Mouse (Mus musculus): ENCODE measurements around the gene Pth2r.

Pth2r gene

DNA sequence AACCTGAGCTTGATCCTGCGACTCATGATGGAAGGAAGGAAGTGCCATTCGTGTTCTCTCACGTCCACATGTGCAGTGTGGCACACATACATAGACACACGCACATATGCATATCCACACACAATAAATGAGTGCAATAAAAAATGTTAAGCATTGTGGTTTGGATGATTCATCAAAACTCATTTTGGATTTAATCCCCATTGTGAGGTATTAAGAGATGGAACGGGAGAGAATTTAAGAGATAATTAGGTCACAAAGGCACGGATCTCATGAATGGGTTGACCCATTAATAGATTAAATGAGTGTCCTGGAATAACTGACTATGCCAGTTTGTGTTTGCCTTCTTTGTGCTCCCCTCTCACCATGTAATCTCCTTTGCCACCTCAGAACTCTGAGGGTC lies at the start of gene Pth2r:
Pth2r (plus strand) TSS at position 301 of the 400 bp plus-strand sequence.
- DNase-seq (ENCODE audit: low read depth, low spot score): no peak

DNA sequence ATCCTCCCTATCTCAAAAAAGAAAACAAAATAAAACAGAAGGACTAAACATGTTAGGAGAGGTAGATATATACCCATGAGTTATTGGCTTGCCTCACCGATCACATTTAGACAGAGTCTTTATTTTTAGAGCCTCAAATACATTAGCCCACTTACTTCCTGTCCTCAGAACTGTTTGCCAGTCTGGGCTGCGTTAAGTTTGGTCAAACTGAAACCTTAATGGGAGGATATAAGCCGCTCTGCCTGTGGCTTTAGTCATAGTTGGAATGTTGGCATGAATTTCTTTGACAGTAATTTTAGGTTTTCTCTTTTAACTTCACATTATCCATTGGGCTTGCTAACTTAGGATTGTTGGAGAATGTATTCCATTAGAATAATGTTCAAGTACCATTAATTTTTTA lies 44.1 kb upstream of the Pth2r start:
- DNase-seq (ENCODE audit: low read depth, low spot score): peak; percentile 45

DNA sequence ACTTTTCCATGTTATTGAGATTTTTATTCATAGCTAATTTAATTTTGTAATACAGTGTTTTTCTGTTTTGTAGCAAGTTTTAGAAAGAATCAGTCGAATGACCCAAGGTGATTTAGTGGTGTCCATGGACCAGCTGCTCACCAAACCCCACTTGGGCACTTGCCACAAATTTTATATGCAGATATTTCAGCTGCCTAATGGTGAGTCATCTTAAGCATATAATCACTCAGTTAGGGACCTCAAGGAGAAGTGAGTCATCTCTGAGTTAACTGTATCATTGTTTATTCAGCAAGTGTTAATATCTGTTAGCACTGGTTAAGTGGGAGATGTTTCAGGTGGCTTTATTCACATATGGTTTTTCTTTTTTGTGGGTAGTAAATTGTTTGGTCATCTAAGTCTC lies 36.2 kb upstream of the Pth2r start:
- no peak for DNase-seq (ENCODE audit: low read depth, low spot score)

- DNase-seq (ENCODE audit: low read depth, low spot score): no peak
Measured at GRCm38 (mm10) chr1:65280461-65280860, 1.4 kb upstream of the Pth2r start.

- DNase-seq (ENCODE audit: low read depth, low spot score): peak; percentile 61
Measured at GRCm38 (mm10) chr1:65282766-65283165, 910 bp downstream of the Pth2r start.

- no peak for DNase-seq (ENCODE audit: low read depth, low spot score)
Measured at GRCm38 (mm10) chr1:65308476-65308875, 26.6 kb downstream of the Pth2r start.

DNA sequence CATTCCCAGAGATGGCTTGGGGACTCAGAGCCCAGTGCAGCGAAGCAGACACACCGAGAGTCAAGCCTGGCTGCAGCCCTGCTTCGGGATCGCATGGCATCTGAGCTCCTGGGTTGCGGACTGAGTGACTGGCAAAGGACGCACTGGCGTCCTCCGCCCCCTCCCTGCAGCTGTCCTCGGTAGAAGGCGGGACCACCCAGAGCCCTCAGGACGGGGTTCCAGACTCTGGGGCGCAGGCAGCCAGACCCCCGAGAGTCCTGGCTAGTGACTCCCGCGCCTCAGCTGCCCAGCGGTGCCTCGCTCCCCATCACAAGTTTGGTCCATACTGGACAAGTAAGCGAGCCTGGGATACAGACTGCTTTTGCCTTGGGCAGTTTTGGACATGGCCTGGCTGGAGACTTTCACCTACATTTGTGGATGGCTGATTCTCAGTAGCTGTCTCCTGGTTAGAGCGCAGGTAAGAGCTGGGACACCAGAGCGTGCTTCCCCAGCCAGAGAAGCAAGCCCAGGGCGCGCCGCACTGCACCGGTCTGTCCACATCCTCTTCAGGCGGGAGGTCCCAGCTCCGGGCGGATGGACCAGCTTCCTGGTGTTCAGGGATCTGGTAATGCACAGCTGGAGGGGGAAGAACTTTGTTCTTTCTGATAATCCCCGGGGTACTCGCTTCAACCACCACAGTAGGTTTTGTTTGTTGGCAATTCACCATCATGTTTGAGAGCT lies 29.5 kb downstream of the Pth2r start:
- no peak for DNase-seq (ENCODE audit: low read depth, low spot score)

GRCm38 (mm10) chr1:65312118-65312517 lies 30.3 kb downstream of the Pth2r start:
- DNase-seq (ENCODE audit: low read depth, low spot score): peak; percentile 53

- DNase-seq (ENCODE audit: low read depth, low spot score): no peak
Measured at GRCm38 (mm10) chr1:65312896-65313295, 31.0 kb downstream of the Pth2r start.

GRCm38 (mm10) chr1:65314054-65315021 lies 32.5 kb downstream of the Pth2r start:
- DNase-seq (ENCODE audit: low read depth, low spot score): no peak

DNA sequence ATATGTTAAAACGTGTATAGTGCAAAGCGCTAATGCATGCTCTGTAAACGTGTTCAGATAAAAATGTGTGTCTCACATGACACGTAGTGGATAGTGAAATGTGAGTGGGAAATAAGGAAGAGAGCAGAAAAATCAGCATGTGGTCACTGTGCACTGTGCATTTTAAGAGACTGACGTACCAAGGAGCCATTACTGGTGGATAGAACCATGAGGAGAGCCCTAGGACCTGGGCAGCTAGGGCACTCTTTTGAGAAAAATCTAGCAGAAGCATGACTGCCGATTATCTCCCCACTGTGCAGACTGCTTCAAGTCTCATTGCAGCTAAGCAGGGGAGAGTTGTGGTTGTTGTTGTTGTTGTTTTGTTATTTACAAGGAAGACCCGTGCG lies 33.2 kb downstream of the Pth2r start:
- no peak for DNase-seq (ENCODE audit: low read depth, low spot score)

GRCm38 (mm10) chr1:65334026-65334425 lies 52.2 kb downstream of the Pth2r start:
- no peak for DNase-seq (ENCODE audit: low read depth, low spot score)

DNA sequence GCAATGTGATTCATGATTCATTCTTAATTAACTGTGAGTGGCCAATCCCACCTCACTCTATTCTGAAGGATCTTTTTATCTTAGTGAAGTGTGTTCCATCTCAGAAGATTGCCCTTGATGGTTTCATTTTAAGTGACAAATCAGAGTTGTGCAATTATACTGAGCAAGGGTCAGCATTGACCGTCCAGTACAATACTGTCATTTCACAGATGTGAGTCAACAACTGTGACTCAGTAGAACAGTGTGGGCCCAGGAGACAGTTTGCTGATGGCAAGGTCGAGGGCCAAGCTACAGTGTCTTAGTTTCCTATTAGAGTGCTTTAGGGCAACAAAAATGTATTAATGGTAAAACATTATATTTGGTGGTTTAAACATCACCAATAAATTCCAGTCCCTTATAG lies 55.9 kb downstream of the Pth2r start:
- DNase-seq (ENCODE audit: low read depth, low spot score): no peak

DNA sequence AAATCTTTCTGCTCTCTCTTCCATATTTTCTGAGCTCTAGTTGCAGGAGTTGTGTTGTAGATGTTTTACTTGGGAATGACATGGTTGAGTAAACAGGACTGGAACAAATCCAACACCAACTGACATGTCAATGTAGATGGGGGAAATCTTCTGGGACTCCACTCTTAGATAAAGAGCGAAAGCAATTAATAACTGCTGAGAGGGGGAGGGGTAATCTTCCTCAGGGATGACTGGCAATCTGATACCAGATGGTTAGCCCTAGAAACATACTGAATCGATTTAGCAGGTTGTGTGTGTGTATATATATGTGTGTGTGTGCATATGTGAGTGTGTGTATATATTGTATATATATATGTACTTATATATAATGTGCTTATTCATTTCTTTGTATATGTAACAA lies 58.4 kb downstream of the Pth2r start:
- no peak for DNase-seq (ENCODE audit: low read depth, low spot score)

GRCm38 (mm10) chr1:65352979-65353378 lies 71.1 kb downstream of the Pth2r start:
- no peak for DNase-seq (ENCODE audit: low read depth, low spot score)

DNA sequence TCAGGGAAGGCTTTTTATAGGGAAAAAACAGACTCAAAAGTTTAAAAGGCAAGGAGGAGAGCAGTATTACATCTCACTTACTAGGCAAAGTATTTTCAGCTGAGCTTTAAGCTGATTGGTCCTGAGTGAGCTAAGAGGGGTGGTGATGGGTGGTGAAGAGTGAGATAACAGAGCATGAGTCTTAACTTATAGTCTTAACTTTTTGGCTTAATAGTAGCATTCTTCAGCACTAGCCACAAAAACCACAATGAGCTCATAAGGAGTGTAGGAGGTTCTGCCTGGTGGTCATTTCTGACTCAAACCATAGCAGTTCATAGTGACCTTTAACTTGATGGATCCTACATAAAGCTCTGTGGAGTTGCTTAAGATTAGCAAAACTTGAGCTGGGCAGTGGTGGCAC lies 72.3 kb downstream of the Pth2r start:
- DNase-seq (ENCODE audit: low read depth, low spot score): no peak

GRCm38 (mm10) chr1:65388328-65388727 lies 106.5 kb downstream of the Pth2r start:
- DNase-seq (ENCODE audit: low read depth, low spot score): peak; percentile 61

DNA sequence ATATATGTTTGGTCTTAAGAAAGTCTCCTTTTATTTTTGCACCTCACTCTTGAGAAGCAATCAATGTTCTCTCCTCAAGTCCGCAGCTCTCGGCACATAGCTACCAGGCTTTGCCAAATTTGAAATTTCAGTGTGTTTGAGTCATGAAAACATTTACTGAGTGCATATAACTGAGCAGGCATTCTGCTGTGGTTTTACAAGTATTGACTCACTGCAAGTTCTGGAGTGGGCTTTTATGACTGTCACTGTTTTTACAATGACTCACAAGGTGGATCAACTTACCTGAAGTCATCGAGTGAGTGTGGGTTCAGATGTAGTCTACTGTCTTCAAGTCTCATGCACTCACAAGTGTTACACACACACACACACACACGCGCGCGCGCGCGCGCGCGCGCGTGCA lies 107.8 kb downstream of the Pth2r start:
- DNase-seq (ENCODE audit: low read depth, low spot score): no peak

GRCm38 (mm10) chr1:65407441-65407840 lies 125.6 kb downstream of the Pth2r start:
- no peak for DNase-seq (ENCODE audit: low read depth, low spot score)

- no peak for DNase-seq (ENCODE audit: low read depth, low spot score)
Measured at GRCm38 (mm10) chr1:65420909-65421308, 139.1 kb downstream of the Pth2r start.

DNA sequence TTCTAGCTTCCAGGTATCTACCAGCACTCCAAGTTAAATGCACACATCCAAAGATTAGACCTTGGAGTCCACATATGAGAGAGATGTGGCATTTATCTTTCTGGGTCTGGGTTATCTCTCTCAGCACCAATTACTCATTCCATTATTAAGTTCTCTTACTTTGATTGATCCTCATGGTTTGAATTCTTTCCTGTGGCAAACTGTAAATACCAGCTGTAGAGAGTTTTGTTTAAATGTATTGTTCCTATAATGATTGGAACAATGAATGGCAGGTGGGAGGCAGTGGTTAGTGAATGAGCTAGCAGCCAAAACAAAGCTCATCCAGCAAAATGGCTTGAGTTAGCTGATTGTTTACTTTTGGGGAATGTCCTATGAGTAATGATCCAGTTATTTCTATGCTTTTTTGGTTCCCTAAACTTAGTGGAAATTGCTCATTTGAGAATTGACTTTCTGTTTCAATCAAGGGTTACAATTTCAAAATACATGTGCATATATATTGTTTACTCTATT lies 140.7 kb downstream of the Pth2r start:
- DNase-seq (ENCODE audit: low read depth, low spot score): no peak
